Mouse (Mus musculus): Measurements from ENCODE around the gene Zfp704.

The Zfp704 gene

GRCm38 (mm10) chr3:9460284-9460683, 149.6 kb downstream of the Zfp704 start:
- DNase-seq (ENCODE audit: low spot score in 2 of 2): no peak

DNA sequence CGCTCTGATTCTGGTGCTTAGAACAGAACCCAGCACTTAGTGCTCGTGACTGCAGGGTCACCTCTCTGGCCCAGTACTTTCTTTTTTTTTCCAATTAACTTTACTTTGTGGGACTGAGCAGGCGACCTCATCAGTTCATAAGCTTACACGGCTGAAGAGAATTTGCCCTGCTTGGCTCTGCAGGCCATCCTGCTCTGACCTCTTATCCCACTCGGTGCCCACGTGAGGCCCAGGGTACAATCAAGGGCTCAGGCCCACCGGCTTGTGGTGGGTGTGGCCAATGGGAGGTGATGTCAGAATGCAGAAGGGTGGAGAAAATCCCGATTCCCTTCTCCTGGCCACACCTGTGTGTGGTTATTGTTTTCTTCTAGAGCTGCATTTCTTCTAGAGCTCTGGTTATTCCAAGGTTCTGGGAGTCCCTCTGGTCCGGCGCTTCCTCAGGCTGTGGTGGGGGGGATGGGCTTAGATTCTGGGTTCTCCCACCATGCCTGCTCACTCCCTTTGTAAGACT, 153.4 kb downstream of the Zfp704 start:
- no peak for DNase-seq (ENCODE audit: low spot score in 2 of 2)

- DNase-seq (ENCODE audit: low spot score in 2 of 2): no peak
Measured at GRCm38 (mm10) chr3:9455351-9455750, 154.5 kb downstream of the Zfp704 start.

DNA sequence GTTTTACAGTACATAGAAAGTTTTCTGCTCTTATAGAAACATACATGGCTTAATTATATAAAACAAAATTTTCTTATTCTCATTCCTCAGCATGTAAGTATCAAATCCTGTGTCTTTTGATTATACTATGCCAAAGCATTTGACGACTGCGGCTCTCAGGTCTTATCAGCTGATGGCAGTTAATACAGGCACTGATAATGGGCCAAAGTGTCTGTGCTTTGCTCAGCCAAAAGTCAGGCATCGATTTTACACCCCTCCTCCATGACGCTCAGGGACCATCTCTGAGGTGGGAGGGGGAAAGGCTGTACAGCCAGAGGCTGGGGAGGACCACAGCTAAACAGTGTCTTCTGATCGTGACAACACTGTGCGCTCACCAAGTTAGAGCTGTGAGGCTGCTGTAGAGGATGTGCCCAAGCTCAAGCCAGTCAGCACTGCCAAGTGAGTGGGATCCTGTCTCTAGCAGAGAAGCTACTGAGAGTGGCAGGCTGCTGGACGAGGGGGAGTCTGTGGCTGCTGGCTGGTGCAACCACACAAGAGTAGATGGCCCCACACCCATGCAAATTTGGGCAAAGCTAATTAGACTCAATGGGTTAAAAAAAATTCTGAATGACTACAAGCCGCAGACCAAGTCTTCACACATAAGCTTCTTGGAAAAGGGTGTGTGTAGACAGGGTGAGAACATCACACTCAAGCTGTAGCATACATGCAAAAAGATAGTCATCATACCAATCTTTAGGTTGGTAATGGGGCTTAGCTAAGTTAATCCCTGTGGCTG, 155.1 kb downstream of the Zfp704 start:
- DNase-seq (ENCODE audit: low spot score in 2 of 2): no peak

DNA sequence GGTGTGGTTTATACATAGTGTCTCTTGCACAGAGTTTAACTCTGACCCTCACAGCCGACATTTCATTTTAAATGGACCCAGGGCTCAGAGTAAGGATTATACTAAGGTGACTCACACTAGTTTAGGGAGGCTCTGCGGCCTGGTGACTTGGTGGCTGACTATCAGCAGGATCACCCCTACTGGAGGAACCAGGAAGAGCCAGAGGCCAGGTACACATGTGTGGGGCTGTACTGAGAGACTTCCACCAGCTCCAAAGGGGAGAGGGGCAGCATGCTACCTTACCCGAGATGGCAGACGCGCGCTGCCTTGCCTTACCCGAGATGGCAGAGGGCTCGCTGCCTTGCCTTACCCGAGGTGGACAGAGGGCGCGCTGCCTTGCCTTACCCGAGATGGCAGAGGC, 159.4 kb downstream of the Zfp704 start:
- no peak for DNase-seq (ENCODE audit: low spot score in 2 of 2)

GRCm38 (mm10) chr3:9449261-9450007, 160.5 kb downstream of the Zfp704 start:
- DNase-seq (ENCODE audit: low spot score in 2 of 2): no peak

DNA sequence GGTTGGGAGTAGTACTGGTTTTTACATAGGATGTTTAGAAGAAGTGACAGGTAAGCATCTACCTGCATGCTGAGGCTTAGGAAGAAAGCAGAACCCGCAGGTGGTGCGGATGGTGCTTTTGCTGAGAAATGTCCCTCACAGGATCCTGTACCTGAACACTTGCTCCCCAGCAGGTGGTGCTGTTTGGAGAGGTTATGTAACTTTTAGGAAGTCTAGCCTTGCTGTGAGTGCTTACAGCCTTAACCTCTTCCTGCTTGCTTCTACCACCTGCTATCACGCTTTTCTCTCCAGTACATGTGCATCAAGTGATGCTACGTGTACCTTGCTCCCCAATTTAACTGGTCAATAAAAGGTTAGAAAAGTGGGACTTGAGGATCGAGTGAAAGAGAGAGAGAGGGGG, 161.3 kb downstream of the Zfp704 start:
- no peak for DNase-seq (ENCODE audit: low spot score in 2 of 2)

GRCm38 (mm10) chr3:9444558-9444957, 165.3 kb downstream of the Zfp704 start:
- no peak for DNase-seq (ENCODE audit: low spot score in 2 of 2)

DNA sequence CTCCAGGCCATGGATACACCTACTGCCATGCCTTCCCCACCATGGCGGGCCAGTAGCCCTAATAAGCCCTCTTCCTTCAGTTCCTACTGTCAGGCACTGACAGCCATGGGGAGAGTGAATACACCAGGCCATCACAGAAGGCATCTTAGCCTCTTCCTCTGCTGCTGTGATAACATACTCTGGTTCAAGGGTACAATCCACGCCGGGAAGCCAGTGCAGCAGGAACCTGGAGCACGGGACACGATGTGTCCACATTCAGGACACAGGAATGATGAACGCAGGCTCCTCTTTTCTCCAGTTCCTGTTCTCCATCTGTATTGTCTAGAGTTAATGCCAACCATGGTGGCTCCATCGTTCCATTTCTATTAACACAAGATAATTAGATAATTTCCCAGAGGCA, 165.9 kb downstream of the Zfp704 start:
- DNase-seq (ENCODE audit: low spot score in 2 of 2): no peak

GRCm38 (mm10) chr3:9443476-9443875, 166.4 kb downstream of the Zfp704 start:
- no peak for DNase-seq (ENCODE audit: low spot score in 2 of 2)

GRCm38 (mm10) chr3:9441566-9442540, 168.0 kb downstream of the Zfp704 start:
- no peak for DNase-seq (ENCODE audit: low spot score in 2 of 2)

- no peak for DNase-seq (ENCODE audit: low spot score in 2 of 2)
Measured at GRCm38 (mm10) chr3:9440466-9440865, 169.4 kb downstream of the Zfp704 start.

- no peak for DNase-seq (ENCODE audit: low spot score in 2 of 2)
Measured at GRCm38 (mm10) chr3:9439619-9440286, 170.1 kb downstream of the Zfp704 start.

GRCm38 (mm10) chr3:9436256-9436655, 173.6 kb downstream of the Zfp704 start:
- no peak for DNase-seq (ENCODE audit: low spot score in 2 of 2)

DNA sequence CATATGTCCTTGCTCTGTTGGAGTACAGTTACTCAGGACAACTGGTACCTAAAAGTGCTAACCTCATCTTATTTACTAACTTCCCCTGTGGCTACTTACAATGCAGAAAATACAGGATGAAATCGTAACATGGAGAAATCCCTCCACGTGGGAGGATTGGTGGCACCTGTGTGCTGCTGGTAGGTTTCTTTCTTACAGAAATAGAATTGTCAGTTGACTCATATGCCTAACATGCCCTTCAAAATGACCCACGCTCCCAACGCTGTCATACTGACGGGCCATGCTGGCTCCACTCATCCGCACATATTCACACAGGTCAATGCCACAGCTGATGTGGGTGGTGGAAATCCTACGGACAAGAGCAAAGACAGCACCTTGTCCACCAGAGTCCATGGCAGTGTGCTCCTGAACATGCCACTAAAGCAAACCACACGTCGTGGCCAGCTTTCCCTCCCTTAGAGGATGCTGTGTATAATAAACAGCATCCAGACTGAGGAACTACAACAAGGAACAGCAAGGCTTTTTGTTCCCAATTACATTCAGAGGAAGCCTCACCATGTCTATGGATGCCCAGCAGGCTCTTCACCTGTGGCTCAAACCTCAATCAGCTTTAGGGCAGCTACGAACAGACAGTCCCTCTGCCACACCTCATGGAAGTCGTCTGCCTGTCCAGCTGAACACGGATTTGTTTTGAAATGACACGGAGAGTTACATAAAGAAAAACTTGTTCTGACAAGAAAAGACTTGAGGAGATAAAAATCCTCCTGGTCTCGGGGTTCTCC, 175.3 kb downstream of the Zfp704 start:
- DNase-seq (ENCODE audit: low spot score in 2 of 2): no peak

DNA sequence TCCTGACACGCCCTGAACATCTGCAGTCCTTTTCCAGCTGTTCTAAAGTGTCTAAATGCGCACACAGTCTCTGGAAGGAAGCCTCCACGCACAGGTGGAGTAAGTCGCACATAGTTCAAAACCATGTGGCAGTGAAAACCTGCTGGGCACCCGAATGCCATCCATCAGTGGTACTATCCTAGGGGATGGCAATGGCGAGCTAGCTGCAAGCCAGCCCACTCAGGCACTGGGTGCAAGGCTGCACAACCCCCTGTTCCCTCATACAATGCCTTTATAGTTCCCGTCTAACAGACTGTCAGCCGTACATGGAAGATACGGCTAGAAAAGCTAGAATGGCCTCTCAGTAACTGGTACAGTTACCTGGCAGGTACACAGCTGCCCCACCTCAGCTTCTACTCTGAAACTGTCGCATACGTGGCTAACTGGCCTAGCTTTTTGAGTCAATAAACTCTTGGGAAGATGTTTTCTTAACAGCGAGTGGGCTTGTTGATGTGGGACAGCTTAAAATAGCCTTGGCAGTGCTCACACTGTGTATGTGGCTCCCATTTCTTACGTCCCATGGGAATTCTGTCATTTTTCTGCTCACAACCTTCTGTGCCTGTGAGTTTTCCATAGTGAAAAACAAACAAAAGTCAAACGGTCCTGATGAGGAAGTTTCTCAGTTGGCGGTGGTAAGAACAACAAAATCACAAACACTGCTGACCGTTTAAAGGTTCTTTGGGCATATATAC, 176.9 kb downstream of the Zfp704 start:
- DNase-seq (ENCODE audit: low spot score in 2 of 2): no peak

DNA sequence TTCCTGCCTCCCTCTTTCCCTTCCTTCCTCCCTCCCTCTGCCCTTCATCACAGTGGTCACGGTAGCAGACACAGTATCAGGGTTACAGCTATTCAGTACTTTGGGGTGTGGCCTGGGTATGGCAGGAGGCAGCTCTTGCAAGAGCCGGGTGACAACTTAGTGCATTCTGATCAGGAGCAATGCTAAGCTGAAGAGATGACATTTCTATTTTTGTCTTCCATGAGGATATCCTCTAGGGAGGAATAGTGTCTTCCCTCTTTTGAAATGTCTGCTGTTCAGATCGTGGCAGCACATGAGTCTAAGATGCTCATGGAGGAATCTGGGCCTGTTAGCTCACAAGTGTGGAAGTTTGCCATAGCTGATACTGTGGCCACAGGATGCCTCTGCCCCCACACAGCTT, 177.7 kb downstream of the Zfp704 start:
- DNase-seq (ENCODE audit: low spot score in 2 of 2): no peak

GRCm38 (mm10) chr3:9429946-9430345, 179.9 kb downstream of the Zfp704 start:
- DNase-seq (ENCODE audit: low spot score in 2 of 2): no peak

- no peak for DNase-seq (ENCODE audit: low spot score in 2 of 2)
Measured at GRCm38 (mm10) chr3:9427826-9428225, 182.1 kb downstream of the Zfp704 start.

- no peak for DNase-seq (ENCODE audit: low spot score in 2 of 2)
Measured at GRCm38 (mm10) chr3:9425661-9426060, 184.2 kb downstream of the Zfp704 start.

All from urinary bladder, adult 18-20 months (tissue).